Mouse (Mus musculus): ENCODE results near the gene Lmo1. TPM values are rescaled to one million over a fixed set of nuclear protein-coding genes. Genes with fewer than 3 reads are reported as not detected.

The Lmo1 gene
- polyA plus RNA-seq (2014; fragmentation: Illumina TruSeq; extraction: RNeasy Lipid Tissue Mini Kit (QIAGEN cat#74804); ENCODE audit: low read depth, low replicate concordance), result not detected

DNA sequence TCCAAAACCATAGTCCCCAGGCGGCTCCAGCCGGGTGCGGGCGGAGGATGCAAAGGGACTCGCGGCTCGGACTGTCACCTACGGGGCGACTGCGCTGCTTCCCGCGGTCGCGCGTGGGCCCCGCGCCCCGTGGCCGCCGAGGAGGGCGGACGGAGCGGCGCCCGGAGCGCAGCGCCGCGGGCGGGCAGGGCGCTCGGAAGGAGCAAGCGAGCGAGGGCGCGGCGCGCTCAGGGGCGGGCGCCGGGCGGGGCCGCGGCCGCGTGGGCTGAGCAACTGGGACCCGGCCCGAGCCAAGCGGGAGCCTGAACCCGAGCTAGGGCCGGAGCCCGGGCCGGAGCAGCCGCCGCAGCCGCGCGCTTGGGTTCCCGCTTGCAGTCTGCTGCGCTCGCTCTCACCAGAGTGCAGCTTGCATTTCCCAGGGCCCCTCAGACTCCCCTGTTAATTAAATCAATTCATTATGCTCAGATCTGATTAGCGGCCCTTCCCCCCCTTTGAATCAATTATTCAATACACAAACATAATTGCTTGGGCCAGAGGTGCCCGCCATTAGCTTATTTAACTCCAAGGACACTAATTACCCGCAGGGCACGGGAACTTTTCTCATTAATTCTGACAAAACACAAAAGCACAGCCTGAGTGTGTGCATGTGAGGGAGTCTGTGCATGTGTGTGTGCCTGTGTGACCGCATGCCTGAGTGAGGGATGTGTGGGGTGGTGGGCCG is at the start of gene Lmo1:
Gene Lmo1, minus strand, starts transcription at position 259 of the 721 bp plus-strand sequence.

Other genes with a start within 250 kb of the Lmo1 start
- gene Nlrp10, start 245.0 kb downstream of the Lmo1 start, polyA plus RNA-seq (2014; fragmentation: Illumina TruSeq; extraction: RNeasy Lipid Tissue Mini Kit (QIAGEN cat#74804); ENCODE audit: low read depth, low replicate concordance), result 0.64 TPM
- gene Eif3f, start 240.8 kb downstream of the Lmo1 start, polyA plus RNA-seq (2014; fragmentation: Illumina TruSeq; extraction: RNeasy Lipid Tissue Mini Kit (QIAGEN cat#74804); ENCODE audit: low read depth, low replicate concordance), result 44.1 TPM
- 22.8 TPM for gene Tub, start 224.9 kb downstream of the Lmo1 start, polyA plus RNA-seq (2014; fragmentation: Illumina TruSeq; extraction: RNeasy Lipid Tissue Mini Kit (QIAGEN cat#74804); ENCODE audit: low read depth, low replicate concordance)
- 185 TPM for gene Ric3, start 91.9 kb downstream of the Lmo1 start, polyA plus RNA-seq (2014; fragmentation: Illumina TruSeq; extraction: RNeasy Lipid Tissue Mini Kit (QIAGEN cat#74804); ENCODE audit: low read depth, low replicate concordance)